Comparison of ENCODE assay signal across 23 mouse cellular contexts in genomic region chr9:27092916-27093315, GRCm38 (mm10).
A peak's percentile ranks its signal among the peaks of the same experiment; 100 is the strongest.
DNase-seq lines count a peak whose midpoint lies in the region; ATAC-seq and TF ChIP-seq lines count a peak whose summit lies in the region.
"Had no signal": no experiment of that assay in that cellular context is flagged by ENCODE, and none has a peak within 500 bp of the region (broad histone marks: within the 10 kb centered on the region; RNA-seq: fewer than 3 reads in every experiment).

No protein-coding gene starts in this region.

- H3K4me3 ChIP-seq in hindbrain, embryonic 16.5 days (ENCODE audit: low read length): no peak overlapping the region
- H3K4me3 ChIP-seq in hindbrain, embryonic 11.5 days (ENCODE audit: low read depth, low read length): no peak overlapping the region
- no peak overlapping the region for H3K4me3 ChIP-seq in midbrain, embryonic 11.5 days (ENCODE audit: low read depth, low read length)
- H3K4me3 ChIP-seq in midbrain, postnatal 0 days (ENCODE audit: low read depth, low read length): no peak overlapping the region
- H3K4me3 ChIP-seq: embryonic facial prominence, embryonic 13.5 days; embryonic facial prominence, embryonic 15.5 days; erythroblast, embryonic 14.5 days; forebrain, embryonic 13.5 days had no signal

- no peak overlapping the region for H3K4me2 ChIP-seq in hindbrain, embryonic 16.5 days (ENCODE audit: low read length)
- no peak overlapping the region for H3K4me2 ChIP-seq in hindbrain, embryonic 11.5 days (replicated peaks; ENCODE audit: low read depth, low read length)
- H3K4me2 ChIP-seq in midbrain, embryonic 11.5 days: no peak overlapping the region
- H3K4me2 ChIP-seq in midbrain, postnatal 0 days (ENCODE audit: low read depth, low read length, poor library complexity, severe bottlenecking): no peak overlapping the region
- H3K4me2 ChIP-seq: embryonic facial prominence, embryonic 13.5 days; embryonic facial prominence, embryonic 15.5 days; forebrain, embryonic 13.5 days had no signal

- no peaks in the 10 kb centered on the region for H3K27me3 ChIP-seq in hindbrain, embryonic 16.5 days (replicated peaks; ENCODE audit: control insufficient read depth, insufficient read depth, low read length)
- H3K27me3 ChIP-seq in hindbrain, embryonic 11.5 days (ENCODE audit: control insufficient read depth, insufficient read depth, low read length): no peaks in the 10 kb centered on the region
- no peaks in the 10 kb centered on the region for H3K27me3 ChIP-seq in midbrain, embryonic 11.5 days (ENCODE audit: control insufficient read depth, insufficient read depth, low read length)
- H3K27me3 ChIP-seq in midbrain, postnatal 0 days (ENCODE audit: insufficient read depth, low read length): no peaks in the 10 kb centered on the region
- H3K27me3 ChIP-seq: embryonic facial prominence, embryonic 13.5 days; embryonic facial prominence, embryonic 15.5 days; forebrain, embryonic 13.5 days had no signal

- peak; percentile 11; the same call in 1 of the 2 replicates for ATAC-seq in hindbrain, embryonic 16.5 days
- ATAC-seq in hindbrain, embryonic 11.5 days (ENCODE audit: low FRiP score): no peak
- peak; percentile 44; the same call in 1 of the 2 replicates for ATAC-seq in midbrain, embryonic 11.5 days (ENCODE audit: low FRiP score)
- no peak for ATAC-seq in midbrain, postnatal 0 days (ENCODE audit: low FRiP score)
- ATAC-seq in erythroid progenitor cell, adult 5-6 weeks (replicated peaks; ENCODE audit: low FRiP score, poor library complexity, severe bottlenecking): 0 out of 2 replicates have a peak, but pooled peaks have one; percentile 23
- ATAC-seq: forebrain, embryonic 13.5 days; forebrain, postnatal 0 days had no signal

- peak; percentile 70 for DNase-seq in heart, adult 11 months
- no peak for DNase-seq in heart, postnatal 4 days
- no peak for DNase-seq in hindbrain, embryonic 11.5 days (ENCODE audit: low spot score)
- no peak for DNase-seq in midbrain, embryonic 11.5 days (ENCODE audit: low spot score, missing footprints)
- no peak for DNase-seq in midbrain, postnatal 0 days (ENCODE audit: low spot score)
- no peak for DNase-seq in neural tube, embryonic 10.5 days (ENCODE audit: extremely low spot score, low spot score)
- DNase-seq: adrenal gland, adult 2 months; adrenal gland, postnatal 10 days; adrenal gland, postnatal 25 days; cerebellum, adult 11 months; cerebellum, adult 18-20 months; cerebellum, adult 8-10 months; cerebellum, adult 9-11 months; cerebellum, postnatal 14 days; cerebellum, postnatal 36 days; embryo, embryonic 11 days; forebrain, postnatal 0 days had no signal

- peaks cover 36% of the 10 kb centered on the region for H3K36me3 ChIP-seq in hindbrain, embryonic 16.5 days (ENCODE audit: control insufficient read depth, insufficient read depth, low read length)
- peaks cover 9% of the 10 kb centered on the region; the same call in 1 of the 2 replicates for H3K36me3 ChIP-seq in hindbrain, embryonic 11.5 days (ENCODE audit: control insufficient read depth, insufficient read depth, low read length)
- peaks cover 29% of the 10 kb centered on the region for H3K36me3 ChIP-seq in midbrain, embryonic 11.5 days (ENCODE audit: control insufficient read depth, insufficient read depth, low read length)
- H3K36me3 ChIP-seq in midbrain, postnatal 0 days (ENCODE audit: insufficient read depth, low read length): peaks cover 38% of the 10 kb centered on the region

- no peaks in the 10 kb centered on the region for H3K9me3 ChIP-seq in hindbrain, embryonic 16.5 days (ENCODE audit: control insufficient read depth, low read length)
- H3K9me3 ChIP-seq in hindbrain, embryonic 11.5 days (ENCODE audit: control insufficient read depth, low read length): no peaks in the 10 kb centered on the region
- H3K9me3 ChIP-seq in midbrain, embryonic 11.5 days (ENCODE audit: control insufficient read depth, low read length): no peaks in the 10 kb centered on the region
- H3K9me3 ChIP-seq in midbrain, postnatal 0 days (ENCODE audit: low read length): no peaks in the 10 kb centered on the region
- H3K9me3 ChIP-seq: embryonic facial prominence, embryonic 13.5 days; embryonic facial prominence, embryonic 15.5 days; forebrain, embryonic 13.5 days had no signal

- no peaks in the 10 kb centered on the region for H3K4me1 ChIP-seq in hindbrain, embryonic 16.5 days (ENCODE audit: control insufficient read depth, insufficient read depth, low read depth, low read length)
- H3K4me1 ChIP-seq in hindbrain, embryonic 11.5 days (replicated peaks; ENCODE audit: control insufficient read depth, insufficient read depth, low read length): no peaks in the 10 kb centered on the region
- no peaks in the 10 kb centered on the region for H3K4me1 ChIP-seq in midbrain, embryonic 11.5 days (ENCODE audit: control insufficient read depth, insufficient read depth, low read length)
- no peaks in the 10 kb centered on the region for H3K4me1 ChIP-seq in midbrain, postnatal 0 days (ENCODE audit: insufficient read depth, low read length)
- H3K4me1 ChIP-seq: embryonic facial prominence, embryonic 13.5 days; embryonic facial prominence, embryonic 15.5 days; forebrain, embryonic 13.5 days had no signal

- no peak overlapping the region for H3K9ac ChIP-seq in hindbrain, embryonic 16.5 days (ENCODE audit: low read depth, low read length)
- no peak overlapping the region for H3K9ac ChIP-seq in hindbrain, embryonic 11.5 days (ENCODE audit: low read depth, low read length)
- no peak overlapping the region for H3K9ac ChIP-seq in midbrain, embryonic 11.5 days (ENCODE audit: low read length)
- no peak overlapping the region for H3K9ac ChIP-seq in midbrain, postnatal 0 days (replicated peaks; ENCODE audit: low read length, poor library complexity, severe bottlenecking)
- H3K9ac ChIP-seq: embryonic facial prominence, embryonic 13.5 days; embryonic facial prominence, embryonic 15.5 days; forebrain, embryonic 13.5 days; forebrain, postnatal 0 days had no signal

- 87% methylated on average over 6 of the region's 6 CpGs for WGBS in hindbrain, embryonic 16.5 days
- WGBS in hindbrain, embryonic 11.5 days: 91% methylated on average over 6 of the region's 6 CpGs
- 89% methylated on average over 6 of the region's 6 CpGs for WGBS in midbrain, embryonic 11.5 days
- 89% methylated on average over 6 of the region's 6 CpGs for WGBS in midbrain, postnatal 0 days

- H3K27ac ChIP-seq in hindbrain, embryonic 16.5 days (ENCODE audit: low read depth, low read length): no peak overlapping the region
- no peak overlapping the region for H3K27ac ChIP-seq in hindbrain, embryonic 11.5 days (ENCODE audit: low read depth, low read length)
- no peak overlapping the region for H3K27ac ChIP-seq in midbrain, embryonic 11.5 days (ENCODE audit: low read depth, low read length)
- H3K27ac ChIP-seq in midbrain, postnatal 0 days (ENCODE audit: low read depth, low read length): no peak overlapping the region
- H3K27ac ChIP-seq: embryonic facial prominence, embryonic 13.5 days; embryonic facial prominence, embryonic 15.5 days had no signal

- TF ChIP-seq CTCF in midbrain, postnatal 0 days (IDR thresholded peaks at IDR 0.05): no peak

Comparison
In these comparisons a context has a peak if more than half of its experiments do, and no peak if none do; other contexts are left out.
1. ATAC-seq: peak in hindbrain, embryonic 16.5 days (single experiment), midbrain, embryonic 11.5 days (single experiment) and erythroid progenitor cell, adult 5-6 weeks (single experiment); none in hindbrain, embryonic 11.5 days (single experiment) and midbrain, postnatal 0 days (single experiment).